ENCODE assay signal across 20 mouse cellular contexts in genomic region chr2:166110764-166111163, GRCm38 (mm10).
"Had no signal": no experiment of that assay in that cellular context is flagged by ENCODE, and none has a peak within 500 bp of the region (broad histone marks: within the 10 kb centered on the region; RNA-seq: fewer than 3 reads in every experiment).

No protein-coding gene starts in this region.

- DNase-seq: kidney, adult 11 months; layer of hippocampus, adult 9-11 months; liver; lung, adult 18-20 months; lung, postnatal 10 days; lung, postnatal 36 days; midbrain, embryonic 14.5 days; thymus, adult 18-20 months; thymus, postnatal 36 days had no signal

- ATAC-seq: liver, embryonic 12.5 days had no signal

- H3K4me2 ChIP-seq: intestine, embryonic 15.5 days; limb, embryonic 13.5 days; liver, embryonic 12.5 days; liver, embryonic 15.5 days; lung, embryonic 15.5 days; midbrain, embryonic 11.5 days; neural tube, embryonic 12.5 days; neural tube, embryonic 15.5 days had no signal

- H3K27me3 ChIP-seq: intestine, embryonic 15.5 days; limb, embryonic 13.5 days; liver, embryonic 12.5 days; liver, embryonic 15.5 days; neural tube, embryonic 12.5 days had no signal

- H3K9ac ChIP-seq: intestine, embryonic 15.5 days; limb, embryonic 13.5 days; liver, embryonic 12.5 days; liver, embryonic 15.5 days; lung, embryonic 15.5 days; neural tube, embryonic 12.5 days; neural tube, embryonic 15.5 days had no signal

- H3K9me3 ChIP-seq: intestine, embryonic 15.5 days; limb, embryonic 10.5 days; limb, embryonic 13.5 days; liver, embryonic 12.5 days; liver, embryonic 15.5 days; lung, embryonic 15.5 days; megakaryocyte, embryonic 14.5 days; neural tube, embryonic 12.5 days; neural tube, embryonic 15.5 days had no signal

- H3K4me3 ChIP-seq: intestine, embryonic 15.5 days; layer of hippocampus, adult 2 months; limb, embryonic 10.5 days; limb, embryonic 13.5 days; liver, embryonic 12.5 days; liver, embryonic 15.5 days; lung, embryonic 15.5 days; megakaryocyte, embryonic 14.5 days; neural tube, embryonic 12.5 days; neural tube, embryonic 15.5 days had no signal

- H3K36me3 ChIP-seq: liver, embryonic 12.5 days; liver, embryonic 15.5 days; lung, embryonic 15.5 days had no signal

- H3K4me1 ChIP-seq: liver, embryonic 12.5 days; liver, embryonic 15.5 days; megakaryocyte, embryonic 14.5 days had no signal

- H3K27ac ChIP-seq: intestine, embryonic 15.5 days; limb, embryonic 10.5 days; limb, embryonic 13.5 days; liver, embryonic 12.5 days; liver, embryonic 15.5 days; lung, embryonic 15.5 days; neural tube, embryonic 12.5 days; neural tube, embryonic 15.5 days had no signal
